Mouse (Mus musculus) lung, postnatal 0 days (tissue): ENCODE results near the gene Ppp1r14d.

Experiments
- CTCF ChIP-seq: IDR thresholded peaks from 2 replicates; pipeline ENCODE4 v1.5.1; 2016; ENCODE audit warnings: antibody characterized with exemption, mild to moderate bottlenecking
- EP300 ChIP-seq: IDR thresholded peaks from 2 replicates; pipeline ENCODE4 v1.6.1; 2016; ENCODE audit warnings: antibody characterized with exemption, mild to moderate bottlenecking, control low read depth

DNA sequence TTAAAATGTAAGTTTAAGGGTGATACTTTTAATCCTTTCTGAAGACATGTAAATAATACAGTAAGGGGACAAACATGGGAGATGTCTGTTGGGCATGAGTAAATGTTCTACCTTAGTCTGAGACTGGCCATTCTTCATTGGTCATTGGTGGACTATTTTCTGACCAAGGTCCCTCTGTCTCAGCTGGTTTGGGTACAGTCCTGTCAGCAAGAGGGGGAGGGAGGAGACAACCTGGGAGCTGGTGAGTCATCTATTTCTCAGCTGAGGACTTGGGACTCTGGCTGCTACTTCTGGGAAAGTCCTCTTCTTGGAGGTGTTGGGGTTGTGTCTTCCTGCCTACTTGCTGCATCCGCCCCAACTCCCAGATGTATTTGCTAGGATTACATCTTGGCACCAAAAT, 44.4 kb upstream of the Ppp1r14d start:
- TF ChIP-seq CTCF = no peak
- TF ChIP-seq EP300 = no peak
